Mouse (Mus musculus) natural killer cell, adult 2 months (primary cell): ENCODE data around the gene Vmn1r76.

Experiments used
- DNase-seq, 2 experiments: peaks; one replicate each; pipeline ENCODE4 v3.0.0; 2022; ENCODE audit warnings: low spot score in 2 of 2

Gene Vmn1r76

DNA sequence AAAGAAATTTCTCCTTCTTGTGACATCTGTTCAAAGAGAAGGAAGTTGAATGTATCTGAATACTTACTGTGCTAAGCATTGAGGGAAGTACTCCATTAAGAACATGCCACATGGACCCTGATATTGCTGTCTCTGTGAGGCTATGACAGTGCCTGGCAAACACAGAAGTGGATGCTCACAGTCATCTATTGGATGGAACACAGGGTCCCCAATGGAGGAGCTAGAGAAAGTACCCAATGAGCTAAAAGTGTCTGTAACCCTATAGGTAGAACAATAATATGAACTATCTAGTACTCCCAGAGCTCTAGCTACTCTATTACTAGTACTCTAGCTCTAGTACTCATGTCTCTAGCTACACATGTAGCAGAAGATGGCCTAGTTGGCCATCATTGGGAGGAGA lies at the start of gene Vmn1r76:
Gene Vmn1r76, minus strand, starts transcription at position 101 of the 400 bp plus-strand sequence.
- DNase-seq: no peak

DNA sequence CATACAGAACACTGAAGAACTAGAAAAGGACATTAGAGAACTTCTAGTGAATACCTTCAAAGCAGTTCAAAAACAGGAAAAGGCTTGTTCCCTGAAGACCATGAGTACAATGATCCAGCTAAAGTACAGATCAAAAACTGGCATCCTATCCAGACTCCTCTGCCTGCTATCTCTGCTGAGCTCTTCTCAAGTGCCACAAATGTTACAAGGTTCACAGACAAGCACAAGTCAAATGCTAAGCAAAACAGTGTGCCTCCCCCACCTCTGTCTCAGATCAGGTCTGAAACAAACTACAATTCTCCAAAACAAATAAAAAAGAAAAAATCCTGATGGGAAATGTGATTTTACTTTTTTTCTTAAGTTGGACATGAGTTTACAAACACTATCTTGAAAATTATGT lies 34.6 kb upstream of the Vmn1r76 start:
- DNase-seq: no peak

DNA sequence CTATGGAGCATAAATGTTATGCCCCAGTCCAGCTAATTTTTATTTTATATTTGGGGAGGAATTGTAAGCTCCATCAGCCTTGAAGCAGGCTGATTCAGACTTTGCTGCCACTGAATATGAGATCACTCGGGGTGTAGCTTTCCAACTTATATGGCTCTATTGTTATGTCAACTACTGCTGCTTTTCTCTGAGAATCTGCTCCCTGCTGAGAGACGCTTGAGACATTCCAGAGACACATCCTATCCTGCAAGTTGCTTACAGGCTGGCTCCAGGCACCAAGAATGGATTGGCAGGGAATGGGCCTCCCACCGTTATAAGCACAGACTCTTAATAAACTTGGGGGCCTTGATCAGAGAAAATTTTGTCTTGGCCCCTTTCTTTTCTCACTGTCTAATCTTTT lies 10.0 kb upstream of the Vmn1r76 start:
- DNase-seq: no peak

DNA sequence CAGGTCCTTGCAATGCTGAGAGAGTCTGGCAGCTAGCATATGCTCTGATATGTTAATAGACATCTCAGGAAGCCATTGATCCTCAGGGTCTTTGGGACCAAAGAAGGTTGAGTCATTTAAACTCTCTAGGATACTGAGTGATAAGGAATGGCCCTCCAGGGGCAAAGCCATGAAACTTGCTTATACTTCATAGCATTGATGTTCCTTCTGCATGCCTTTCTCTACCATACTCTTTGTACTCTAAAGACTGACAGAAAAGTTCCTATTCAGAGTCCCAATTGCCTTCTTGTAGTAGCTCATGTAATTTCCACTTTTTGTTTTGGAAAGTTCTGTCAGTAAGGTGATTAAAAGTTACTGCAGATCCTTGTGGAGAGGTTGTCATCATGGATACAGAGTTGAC lies 63.7 kb downstream of the Vmn1r76 start, which contains the start of gene Vmn1r75:
Gene Vmn1r75, plus strand, starts transcription at position 301 of the 400 bp plus-strand sequence.
- DNase-seq: no peak
